Comparison of ENCODE assay signal across 8 mouse cellular contexts in the genomic region with DNA sequence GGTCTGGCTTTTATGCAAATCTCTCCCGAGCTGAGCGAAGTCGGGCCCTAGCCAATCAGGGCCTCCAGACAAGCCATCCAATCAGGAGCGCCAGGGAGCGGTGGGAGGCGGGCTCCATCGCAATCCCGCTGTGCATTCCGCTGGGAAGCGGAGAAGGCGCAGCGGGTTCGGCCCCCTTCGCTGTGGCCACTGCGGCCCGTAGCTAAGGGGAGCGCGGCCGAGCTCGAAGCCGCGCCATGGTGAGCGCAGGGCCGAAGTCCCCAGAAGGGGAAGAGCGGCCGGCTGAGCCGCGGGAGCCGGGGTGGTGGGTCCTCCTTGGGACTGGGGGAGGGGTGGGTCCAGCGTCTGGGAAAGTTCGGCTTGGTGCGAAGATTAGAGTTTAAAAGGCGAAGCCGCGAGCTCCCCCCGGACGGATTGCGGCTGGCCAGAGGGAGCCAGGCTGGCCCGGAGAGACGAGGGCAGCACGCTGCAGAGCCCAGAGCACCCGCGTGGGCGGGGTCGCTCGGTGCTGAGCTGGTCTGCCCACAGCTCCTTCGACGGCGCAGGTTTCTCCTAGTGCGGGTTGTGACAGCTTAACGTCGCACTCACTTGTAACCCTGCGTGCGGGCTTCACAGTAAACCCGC. TPM values are rescaled to one million over a fixed set of nuclear protein-coding genes. Genes with fewer than 3 reads are reported as not detected.
DNase-seq lines count a peak whose midpoint lies in the region; ATAC-seq and TF ChIP-seq lines count a peak whose summit lies in the region.

A gene (plus strand): TSS at position 122 of the 624 bp plus-strand sequence.

- H3K36me3 ChIP-seq in embryonic facial prominence, embryonic 15.5 days, result no peaks in the 10 kb centered on the region
- no peaks in the 10 kb centered on the region for H3K36me3 ChIP-seq in limb, embryonic 14.5 days (ENCODE audit: control insufficient read depth, insufficient read depth, low read length)
- no peaks in the 10 kb centered on the region for H3K36me3 ChIP-seq in midbrain, postnatal 0 days (ENCODE audit: insufficient read depth, low read length)

- H3K27ac ChIP-seq in bone marrow, adult 2 months (ENCODE audit: control insufficient read depth, insufficient read depth, low read depth, low read length, poor library complexity), result no peak within 1 kb of the TSS
- H3K27ac ChIP-seq in embryonic facial prominence, embryonic 15.5 days (replicated peaks), result peak within 1 kb of the TSS; percentile 88
- peak within 1 kb of the TSS; percentile 90 for H3K27ac ChIP-seq in limb, embryonic 14.5 days (replicated peaks; ENCODE audit: low read depth, low read length)
- peak within 1 kb of the TSS; percentile 82 for H3K27ac ChIP-seq in midbrain, postnatal 0 days (ENCODE audit: low read depth, low read length)

- no peak for TF ChIP-seq CTCF in bone marrow, adult 2 months (IDR thresholded peaks at IDR 0.05; ENCODE audit: control insufficient read depth, insufficient read depth, low read length)
- TF ChIP-seq CTCF in midbrain, postnatal 0 days (IDR thresholded peaks at IDR 0.05), result no peak

- no peaks in the 10 kb centered on the region; the same call in 1 of the 2 replicates for H3K4me1 ChIP-seq in bone marrow, adult 2 months (ENCODE audit: control insufficient read depth, insufficient read depth, low read length)
- H3K4me1 ChIP-seq in embryonic facial prominence, embryonic 15.5 days, result peaks cover 6% of the 10 kb centered on the region; the same call in 1 of the 2 replicates
- no peaks in the 10 kb centered on the region for H3K4me1 ChIP-seq in limb, embryonic 14.5 days (ENCODE audit: control insufficient read depth, insufficient read depth, low read length)
- H3K4me1 ChIP-seq in midbrain, postnatal 0 days (ENCODE audit: insufficient read depth, low read length), result no peaks in the 10 kb centered on the region

- peak; percentile 91 for DNase-seq in 3134 (ENCODE audit: extremely low read depth, insufficient read length, low spot score)
- DNase-seq in heart, adult 8-10 months (ENCODE audit: low spot score), result peak; percentile 94
- peak; percentile 95 for DNase-seq in kidney, adult 9 months
- peak; percentile 95 for DNase-seq in limb, embryonic 14.5 days (ENCODE audit: low spot score)
- peak; percentile 96 for DNase-seq in midbrain, postnatal 0 days (ENCODE audit: low spot score)
- DNase-seq in spleen, postnatal 14 days (ENCODE audit: low spot score in 2 of 2), result peak; percentile 46 to 59

- peak; percentile 99 for ATAC-seq in embryonic facial prominence, embryonic 15.5 days (ENCODE audit: insufficient number of reproducible peaks, low FRiP score, low TSS enrichment, low read depth)
- peak; percentile 99 for ATAC-seq in limb, embryonic 14.5 days (ENCODE audit: low FRiP score, low read depth)
- peak; percentile 99 for ATAC-seq in midbrain, postnatal 0 days (ENCODE audit: low FRiP score)

- H3K4me2 ChIP-seq in embryonic facial prominence, embryonic 15.5 days (replicated peaks), result peak within 1 kb of the TSS; percentile 90
- peak within 1 kb of the TSS; percentile 74 for H3K4me2 ChIP-seq in limb, embryonic 14.5 days (replicated peaks; ENCODE audit: low read depth, low read length, severe bottlenecking)
- peak within 1 kb of the TSS; percentile 83 for H3K4me2 ChIP-seq in midbrain, postnatal 0 days (ENCODE audit: low read depth, low read length, poor library complexity, severe bottlenecking)

- H3K9me3 ChIP-seq in embryonic facial prominence, embryonic 15.5 days (replicated peaks), result no peaks in the 10 kb centered on the region
- peaks cover 4% of the 10 kb centered on the region; the same call in 1 of the 2 replicates for H3K9me3 ChIP-seq in limb, embryonic 14.5 days (ENCODE audit: control insufficient read depth, low read length)
- no peaks in the 10 kb centered on the region for H3K9me3 ChIP-seq in midbrain, postnatal 0 days (ENCODE audit: low read length)

- H3K4me3 ChIP-seq in bone marrow, adult 2 months (replicated peaks; ENCODE audit: control insufficient read depth, low read depth, low read length), result peak within 1 kb of the TSS; percentile 64
- peak within 1 kb of the TSS; percentile 70 for H3K4me3 ChIP-seq in embryonic facial prominence, embryonic 15.5 days (replicated peaks)
- peak within 1 kb of the TSS; percentile 70 for H3K4me3 ChIP-seq in limb, embryonic 14.5 days (replicated peaks; ENCODE audit: low read length)
- H3K4me3 ChIP-seq in midbrain, postnatal 0 days (ENCODE audit: low read depth, low read length), result peak within 1 kb of the TSS; percentile 65

- H3K27me3 ChIP-seq in embryonic facial prominence, embryonic 15.5 days, result no peaks in the 10 kb centered on the region
- H3K27me3 ChIP-seq in limb, embryonic 14.5 days (ENCODE audit: control insufficient read depth, insufficient read depth, low read length), result no peaks in the 10 kb centered on the region
- no peaks in the 10 kb centered on the region for H3K27me3 ChIP-seq in midbrain, postnatal 0 days (ENCODE audit: insufficient read depth, low read length)

- peak within 1 kb of the TSS; percentile 62 for H3K9ac ChIP-seq in embryonic facial prominence, embryonic 15.5 days
- peak within 1 kb of the TSS; percentile 78 for H3K9ac ChIP-seq in limb, embryonic 14.5 days (ENCODE audit: low read depth, low read length, severe bottlenecking)
- H3K9ac ChIP-seq in midbrain, postnatal 0 days (replicated peaks; ENCODE audit: low read length, poor library complexity, severe bottlenecking), result peak within 1 kb of the TSS; percentile 61

- TF ChIP-seq POLR2A in bone marrow, adult 2 months (IDR thresholded peaks at IDR 0.05; ENCODE audit: borderline replicate concordance, control insufficient read depth, low read depth, low read length), result no peak
- peak; percentile 98 for TF ChIP-seq POLR2A in limb, embryonic 14.5 days (IDR thresholded peaks at IDR 0.05; ENCODE audit: borderline replicate concordance, extremely low read depth, insufficient read depth, insufficient read length)

- under 1% methylated on average over 55 of the region's 55 CpGs for WGBS in bone marrow, adult 2 months
- WGBS in embryonic facial prominence, embryonic 15.5 days, result under 1% methylated on average over 54 of the region's 55 CpGs
- 0% methylated on average over 52 of the region's 55 CpGs for WGBS in limb, embryonic 14.5 days
- 0% methylated on average over 54 of the region's 55 CpGs for WGBS in midbrain, postnatal 0 days

RNA-seq across cellular contexts. Expression of the gene that starts here (rescaled TPM):
- 0.55 and 0.81 TPM in 2 replicates for polyA plus RNA-seq in bone marrow, adult 2 months (2011; ENCODE audit: insufficient read depth, insufficient read length, low replicate concordance, missing spikeins)
- 2.1 and 2.6 TPM in 2 replicates for polyA plus RNA-seq in embryonic facial prominence, embryonic 15.5 days (2015; fragmentation: Nextera tagmentation; extraction: Ambion mirVana)
- 1 to 10 TPM; 1.2 to 1.3 (median 1.3) TPM for total RNA-seq in heart, adult 8-10 months (2022)
- 2.1 and 2.2 TPM in 2 replicates for polyA plus RNA-seq in limb, embryonic 14.5 days (2012; rRNA removed)
- 1.5 and 1.8 TPM in 2 replicates for polyA plus RNA-seq in limb, embryonic 14.5 days (2014; fragmentation: Nextera tagmentation; extraction: Ambion mirVana)
- total RNA-seq in midbrain, postnatal 0 days (2014; rRNA removed), result 3.6 and 5.9 TPM in 2 replicates
- 0.99 and 1.2 TPM in 2 replicates for polyA plus RNA-seq in midbrain, postnatal 0 days (2015; fragmentation: Nextera tagmentation; extraction: Ambion mirVana)
